Mouse (Mus musculus) embryonic fibroblast, embryonic 13.5 days (primary cell): ENCODE results near the gene Xab2.

ENCODE experiments used
- CTCF ChIP-seq: IDR thresholded peaks from 2 replicates; pipeline ENCODE4 v1.5.1; 2011; ENCODE audit warnings: mild to moderate bottlenecking, control low read depth, low read length, moderate library complexity, borderline replicate concordance; ENCODE audit not compliant: insufficient read depth
- POLR2A ChIP-seq: IDR thresholded peaks from 2 replicates; pipeline ENCODE4 v1.6.1; 2011; ENCODE audit warnings: low read depth, mild to moderate bottlenecking, control low read depth, low read length, moderate library complexity

DNA sequence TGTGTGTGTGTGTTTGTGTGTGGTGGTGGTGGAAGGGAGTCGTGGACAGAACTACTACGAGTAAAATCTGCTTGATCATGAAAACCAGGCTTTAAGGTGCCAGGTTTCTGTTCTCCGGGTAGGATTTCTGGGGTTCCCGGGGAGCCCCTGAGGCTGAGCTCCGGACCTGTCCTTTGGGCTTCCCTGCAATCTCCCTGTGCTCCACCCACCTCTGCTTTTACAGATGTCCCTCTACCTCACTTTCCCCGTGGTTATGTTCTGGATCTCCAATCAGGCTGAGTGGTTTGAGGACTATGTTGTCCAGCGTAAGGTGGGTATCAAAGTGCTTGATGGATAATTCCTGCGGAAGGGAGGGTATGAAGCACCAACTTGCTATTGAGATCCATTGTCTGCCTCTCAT, 1.0 kb upstream of the Xab2 start:
- TF ChIP-seq POLR2A: no peak
- TF ChIP-seq CTCF: no peak
